Mouse (Mus musculus): Measurements from ENCODE around the gene Sult3a2. TPM values are rescaled to one million over a fixed set of nuclear protein-coding genes. Genes with fewer than 3 reads are reported as not detected.
"Not testable (repeated sequence)": the region's sequence is repeated elsewhere in the genome, so short reads cannot be mapped to it uniquely, and the experiment has no call there.

The Sult3a2 gene
- polyA plus RNA-seq, 1 experiment from 2014 or later, result not detected

DNA sequence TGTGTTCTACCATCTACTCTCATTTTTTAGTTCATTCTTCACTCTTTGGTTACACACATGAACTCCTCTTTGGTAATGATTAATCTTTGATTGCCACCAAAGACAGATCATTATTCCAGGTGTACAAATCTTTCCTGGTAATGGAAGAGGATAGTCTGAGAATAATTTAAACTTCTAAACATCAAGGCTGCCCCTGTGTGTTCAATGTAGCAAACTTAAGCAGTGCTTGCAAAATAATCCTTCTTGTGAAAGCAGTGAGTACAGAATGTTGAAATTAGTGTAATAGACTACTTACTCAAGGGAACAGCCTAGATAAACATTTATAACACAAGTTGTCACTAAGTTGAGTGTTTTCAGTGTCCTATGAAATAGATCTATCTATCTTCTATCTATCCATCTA is 1.0 kb upstream of the Sult3a2 start:
- ATAC-seq (ENCODE audit: low FRiP score, low TSS enrichment), result no peak
- Histone ChIP-seq H3K9ac (ENCODE audit: low read length) (no peak overlapping the region), H3K4me2 (replicated peaks; ENCODE audit: low read depth) (no peak overlapping the region), H3K4me3 (ENCODE audit: low read depth, low read length) (no peak overlapping the region), H3K27me3 (ENCODE audit: control insufficient read depth, insufficient read depth, low read length) (no peaks in the 10 kb centered on the region), H3K27ac (replicated peaks) (no peak overlapping the region), H3K4me1 (replicated peaks; ENCODE audit: control insufficient read depth, insufficient read depth) (no peaks in the 10 kb centered on the region), H3K9me3 (ENCODE audit: control insufficient read depth, low read length) (no peaks in the 10 kb centered on the region), H3K36me3 (ENCODE audit: control insufficient read depth, insufficient read depth, low read length) (no peaks in the 10 kb centered on the region)
- no peak for DNase-seq (ENCODE audit: low spot score)
- TF ChIP-seq CTCF (IDR thresholded peaks at IDR 0.05; ENCODE audit: low read depth) (no peak), EP300 (optimal IDR thresholded peaks at IDR 0.05) (no peak)

GRCm38 (mm10) chr10:33735251-33735650 is 51.3 kb downstream of the Sult3a2 start:
- H3K4me1 ChIP-seq (replicated peaks; ENCODE audit: control insufficient read depth, insufficient read depth); H3K27me3 ChIP-seq (ENCODE audit: control insufficient read depth, insufficient read depth, low read length): not testable (repeated sequence)
- 90% methylated on average over 7 of the region's 7 CpGs for WGBS

GRCm38 (mm10) chr10:33733241-33733640 is 53.3 kb downstream of the Sult3a2 start:
- H3K4me1 ChIP-seq (replicated peaks; ENCODE audit: control insufficient read depth, insufficient read depth), result no peaks in the 10 kb centered on the region
- no peaks in the 10 kb centered on the region for H3K36me3 ChIP-seq (ENCODE audit: control insufficient read depth, insufficient read depth, low read length)
- no peak overlapping the region for H3K4me2 ChIP-seq (replicated peaks; ENCODE audit: low read depth)
- H3K27ac ChIP-seq (replicated peaks), result no peak overlapping the region
- no peak for ATAC-seq (ENCODE audit: low FRiP score, low TSS enrichment)
- DNase-seq (ENCODE audit: low spot score), result no peak
- H3K27me3 ChIP-seq (ENCODE audit: control insufficient read depth, insufficient read depth, low read length), result no peaks in the 10 kb centered on the region
- TF ChIP-seq EP300 (optimal IDR thresholded peaks at IDR 0.05) (no peak), CTCF (IDR thresholded peaks at IDR 0.05; ENCODE audit: low read depth) (no peak)
- no peaks in the 10 kb centered on the region for H3K9me3 ChIP-seq (ENCODE audit: control insufficient read depth, low read length)
- H3K9ac ChIP-seq (ENCODE audit: low read length), result no peak overlapping the region
- no peak overlapping the region for H3K4me3 ChIP-seq (ENCODE audit: low read depth, low read length)

More at GRCm38 (mm10) chr10:33735251-33735650, 51.3 kb downstream of the Sult3a2 start:
- not testable (repeated sequence) for H3K4me3 ChIP-seq (ENCODE audit: low read depth, low read length); H3K4me2 ChIP-seq (replicated peaks; ENCODE audit: low read depth); H3K9ac ChIP-seq (ENCODE audit: low read length); H3K36me3 ChIP-seq (ENCODE audit: control insufficient read depth, insufficient read depth, low read length); DNase-seq (ENCODE audit: low spot score); H3K27ac ChIP-seq (replicated peaks); ATAC-seq (ENCODE audit: low FRiP score, low TSS enrichment); H3K9me3 ChIP-seq (ENCODE audit: control insufficient read depth, low read length)

GRCm38 (mm10) chr10:33732409-33733185 is 53.9 kb downstream of the Sult3a2 start:
- Histone ChIP-seq H3K36me3 (ENCODE audit: control insufficient read depth, insufficient read depth, low read length) (no peaks in the 10 kb centered on the region), H3K9ac (ENCODE audit: low read length) (no peak overlapping the region), H3K4me3 (ENCODE audit: low read depth, low read length) (no peak overlapping the region), H3K9me3 (ENCODE audit: control insufficient read depth, low read length) (no peaks in the 10 kb centered on the region), H3K4me2 (replicated peaks; ENCODE audit: low read depth) (no peak overlapping the region), H3K27ac (replicated peaks) (no peak overlapping the region), H3K4me1 (replicated peaks; ENCODE audit: control insufficient read depth, insufficient read depth) (no peaks in the 10 kb centered on the region), H3K27me3 (ENCODE audit: control insufficient read depth, insufficient read depth, low read length) (no peaks in the 10 kb centered on the region)
- DNase-seq (ENCODE audit: low spot score) (no peak), ATAC-seq (ENCODE audit: low FRiP score, low TSS enrichment) (no peak)
- WGBS, result 85% methylated on average over 4 of the region's 4 CpGs
- TF ChIP-seq EP300 (optimal IDR thresholded peaks at IDR 0.05) (no peak), CTCF (IDR thresholded peaks at IDR 0.05; ENCODE audit: low read depth) (no peak)

GRCm38 (mm10) chr10:33723764-33724163 is 62.7 kb downstream of the Sult3a2 start:
- Histone ChIP-seq H3K27ac (replicated peaks) (no peak overlapping the region), H3K9ac (ENCODE audit: low read length) (no peak overlapping the region), H3K4me1 (replicated peaks; ENCODE audit: control insufficient read depth, insufficient read depth) (no peaks in the 10 kb centered on the region), H3K4me3 (ENCODE audit: low read depth, low read length) (no peak overlapping the region), H3K36me3 (ENCODE audit: control insufficient read depth, insufficient read depth, low read length) (no peaks in the 10 kb centered on the region), H3K4me2 (replicated peaks; ENCODE audit: low read depth) (no peak overlapping the region), H3K9me3 (ENCODE audit: control insufficient read depth, low read length) (no peaks in the 10 kb centered on the region), H3K27me3 (ENCODE audit: control insufficient read depth, insufficient read depth, low read length) (no peaks in the 10 kb centered on the region)
- DNase-seq (ENCODE audit: low spot score) (no peak), ATAC-seq (ENCODE audit: low FRiP score, low TSS enrichment) (no peak)
- 52% methylated on average over 6 of the region's 6 CpGs for WGBS
- TF ChIP-seq CTCF (IDR thresholded peaks at IDR 0.05; ENCODE audit: low read depth) (no peak), EP300 (optimal IDR thresholded peaks at IDR 0.05) (no peak)

DNA sequence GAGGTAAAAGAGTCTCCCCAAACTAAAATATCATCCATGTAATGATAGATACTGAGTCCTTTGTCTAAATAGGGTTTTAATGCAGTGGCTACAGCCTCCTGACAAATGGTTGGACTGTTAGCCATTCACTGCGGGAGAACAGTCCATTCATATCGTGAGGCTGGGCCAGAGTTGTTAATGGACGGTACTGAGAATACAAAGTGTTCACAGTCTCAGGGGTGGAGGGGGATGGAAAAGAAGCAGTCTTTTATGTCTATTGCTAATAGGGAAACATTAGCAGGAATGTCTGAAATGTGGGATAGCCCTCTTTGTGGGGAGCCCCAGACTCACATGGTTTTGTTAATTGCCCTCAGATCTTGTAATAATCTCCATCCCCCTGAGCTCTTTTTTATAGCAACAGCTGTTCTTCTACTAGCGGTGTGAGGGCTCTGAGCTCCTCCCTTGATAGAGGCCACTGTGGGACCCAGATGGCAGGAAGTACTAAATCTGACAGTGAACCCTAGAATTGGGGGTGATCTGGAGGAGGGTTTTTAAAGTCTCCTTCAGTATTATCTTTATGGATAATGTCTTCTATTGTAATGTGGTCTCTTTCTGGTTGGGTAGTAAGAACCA is 64.6 kb downstream of the Sult3a2 start:
- Histone ChIP-seq H3K9me3 (ENCODE audit: control insufficient read depth, low read length) (no peaks in the 10 kb centered on the region), H3K4me2 (replicated peaks; ENCODE audit: low read depth) (no peak overlapping the region), H3K27ac (replicated peaks) (no peak overlapping the region), H3K4me1 (replicated peaks; ENCODE audit: control insufficient read depth, insufficient read depth) (no peaks in the 10 kb centered on the region), H3K9ac (ENCODE audit: low read length) (no peak overlapping the region), H3K27me3 (ENCODE audit: control insufficient read depth, insufficient read depth, low read length) (no peaks in the 10 kb centered on the region), H3K36me3 (ENCODE audit: control insufficient read depth, insufficient read depth, low read length) (no peaks in the 10 kb centered on the region), H3K4me3 (ENCODE audit: low read depth, low read length) (no peak overlapping the region)
- DNase-seq (ENCODE audit: low spot score) (no peak), ATAC-seq (ENCODE audit: low FRiP score, low TSS enrichment) (no peak)
- TF ChIP-seq EP300 (optimal IDR thresholded peaks at IDR 0.05) (no peak), CTCF (IDR thresholded peaks at IDR 0.05; ENCODE audit: low read depth) (no peak)
- 79% methylated on average over 4 of the region's 4 CpGs for WGBS

Other genes with a start within 250 kb of the Sult3a2 start
- 0.33 and 0.57 TPM in 2 replicates for gene Clvs2, start 161.9 kb downstream of the Sult3a2 start, polyA plus RNA-seq (2015; fragmentation: Nextera tagmentation; extraction: Ambion mirVana)
- not detected in 2 replicates for gene Sult3a1, start 71.0 kb upstream of the Sult3a2 start, polyA plus RNA-seq (2015; fragmentation: Nextera tagmentation; extraction: Ambion mirVana)
- 0.12 TPM in 1 of 2 replicates, not detected in the other for gene Rsph4a, start 118.4 kb upstream of the Sult3a2 start, polyA plus RNA-seq (2015; fragmentation: Nextera tagmentation; extraction: Ambion mirVana)
- 8.6 and 8.8 TPM in 2 replicates for gene Zup1, start 164.6 kb upstream of the Sult3a2 start, polyA plus RNA-seq (2015; fragmentation: Nextera tagmentation; extraction: Ambion mirVana)
- gene Rwdd1, start 232.9 kb upstream of the Sult3a2 start, polyA plus RNA-seq (2015; fragmentation: Nextera tagmentation; extraction: Ambion mirVana), result 104 and 109 TPM in 2 replicates